Mouse (Mus musculus): ENCODE measurements around the gene Thra.

- TF ChIP-seq CTCF (IDR thresholded peaks at IDR 0.05; ENCODE audit: low read depth) (no peak), EP300 (optimal IDR thresholded peaks at IDR 0.05) (no peak)
Observed at GRCm38 (mm10) chr11:98708282-98708956, 32.0 kb upstream of the Thra start.

Data from stomach, postnatal 0 days (tissue).